Mouse (Mus musculus) small intestine, adult 2 months (tissue): ENCODE measurements around the gene Tns1.

ENCODE experiments used
- CTCF ChIP-seq: fragments of 200-500 bp; IDR thresholded peaks from 2 replicates; pipeline ENCODE4 v1.5.1; 2012; ENCODE audit warnings: low read depth, mild to moderate bottlenecking, control low read depth, inconsistent platforms, low read length, moderate library complexity, mixed read lengths; ENCODE audit not compliant: insufficient replicate concordance, insufficient read length; ENCODE audit errors: extremely low read depth
- POLR2A ChIP-seq: fragments of 200-500 bp; IDR thresholded peaks from 2 replicates; pipeline ENCODE4 v1.6.1; 2012; ENCODE audit warnings: low read depth, mild to moderate bottlenecking, control low read depth, inconsistent platforms, low read length, moderate library complexity

DNA sequence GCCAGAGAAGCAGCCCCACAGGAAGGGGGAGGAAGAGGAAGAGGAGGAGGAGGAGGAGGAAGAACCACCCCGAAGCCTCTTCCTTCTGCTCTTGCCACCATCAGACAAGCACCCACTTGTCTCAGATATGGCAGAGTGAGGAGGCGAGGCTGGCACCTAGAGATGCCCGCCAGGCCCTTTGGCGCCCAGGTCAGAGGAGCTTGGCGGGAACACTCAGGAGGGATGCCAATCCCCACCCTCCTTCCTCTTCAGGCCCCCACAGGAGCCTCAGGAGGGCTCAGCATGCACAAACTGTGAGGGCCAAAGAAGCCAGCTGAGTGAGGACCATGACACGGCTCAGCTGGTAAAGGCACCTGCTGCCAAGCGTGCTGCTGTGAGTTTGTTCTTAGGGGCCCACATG is 3.1 kb downstream of the Tns1 start:
- no peak for TF ChIP-seq CTCF
- no peak for TF ChIP-seq POLR2A
